10 mouse cellular contexts compared by ENCODE assay signal in the genomic region with DNA sequence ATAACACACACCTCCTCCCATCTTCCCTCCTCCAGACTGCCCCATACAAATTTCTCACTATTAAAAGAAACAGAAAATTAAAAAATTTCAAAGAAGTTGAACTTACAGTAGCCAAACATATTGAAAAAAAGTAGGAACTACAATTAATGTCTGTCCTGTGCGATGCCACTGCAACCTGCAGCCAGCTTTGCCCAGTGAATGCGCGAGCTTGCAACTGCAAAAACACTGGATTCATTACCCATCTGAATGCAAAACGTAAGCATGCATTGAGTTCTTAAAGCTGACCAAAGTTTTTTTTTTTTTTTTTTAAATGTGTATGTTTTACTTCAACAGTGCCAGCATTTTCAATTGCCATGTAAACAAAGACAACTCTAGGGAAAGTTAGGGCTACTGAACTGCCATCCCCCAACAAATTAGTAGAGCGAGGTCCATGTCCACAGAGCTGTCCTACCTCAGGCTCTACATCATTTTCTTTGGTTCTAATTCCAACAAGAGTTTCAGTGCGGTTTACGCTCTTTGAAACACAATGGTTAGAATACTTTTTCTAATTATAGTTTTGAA. TPM values are rescaled to one million over a fixed set of nuclear protein-coding genes. Genes with fewer than 3 reads are reported as not detected.
DNase-seq lines count a peak whose midpoint lies in the region; ATAC-seq and TF ChIP-seq lines count a peak whose summit lies in the region.
"Had no signal": no experiment of that assay in that cellular context is flagged by ENCODE, and none has a peak within 500 bp of the region (broad histone marks: within the 10 kb centered on the region; RNA-seq: fewer than 3 reads in every experiment).

No protein-coding gene starts in this region.

- H3K36me3 ChIP-seq in heart, embryonic 10.5 days: 0 out of 2 replicates have a peak, but pooled peaks cover 9% of the 10 kb centered on the region
- no peaks in the 10 kb centered on the region for H3K36me3 ChIP-seq in hindbrain, postnatal 0 days (ENCODE audit: insufficient read depth, low read length)
- H3K36me3 ChIP-seq: limb, embryonic 15.5 days had no signal

- 0 out of 2 replicates have a peak overlapping the region, but pooled peaks have one; percentile 6 for H3K27ac ChIP-seq in heart, embryonic 10.5 days
- peak overlapping the region; percentile 98; the same call in 1 of the 2 replicates for H3K27ac ChIP-seq in hindbrain, postnatal 0 days
- H3K27ac ChIP-seq: limb, embryonic 15.5 days had no signal

- H3K4me2 ChIP-seq in hindbrain, postnatal 0 days (ENCODE audit: low read depth, low read length): peak overlapping the region; percentile 87
- H3K4me2 ChIP-seq: limb, embryonic 15.5 days had no signal

- peak overlapping the region; percentile 87; the same call in 1 of the 2 replicates for H3K9ac ChIP-seq in hindbrain, postnatal 0 days (replicated peaks; ENCODE audit: low read length)
- H3K9ac ChIP-seq: limb, embryonic 15.5 days had no signal

- intact Hi-C loops in heart, postnatal 10 days (cut with DNase I): loop anchor here (10.0 kb wide), 1 partner anchor 1082 kb away; no protein-coding TSS in a partner anchor

- H3K4me1 ChIP-seq in heart, embryonic 10.5 days: peaks cover 23% of the 10 kb centered on the region
- H3K4me1 ChIP-seq in hindbrain, postnatal 0 days (ENCODE audit: insufficient read depth, low read length): no peaks in the 10 kb centered on the region

- 20% methylated on average over 7 of the region's 7 CpGs for WGBS in heart, embryonic 10.5 days
- 20% methylated on average over 7 of the region's 7 CpGs for WGBS in hindbrain, postnatal 0 days

- peak overlapping the region; percentile 67 for H3K4me3 ChIP-seq in heart, embryonic 10.5 days
- peak overlapping the region; percentile 94 for H3K4me3 ChIP-seq in hindbrain, postnatal 0 days (ENCODE audit: low read length)

- TF ChIP-seq CTCF in hindbrain, postnatal 0 days (IDR thresholded peaks at IDR 0.05; ENCODE audit: low read depth): no peak

- H3K9me3 ChIP-seq in heart, embryonic 10.5 days: no peaks in the 10 kb centered on the region
- no peaks in the 10 kb centered on the region for H3K9me3 ChIP-seq in hindbrain, postnatal 0 days (ENCODE audit: low read length)
- H3K9me3 ChIP-seq: limb, embryonic 15.5 days had no signal

- no peak for ATAC-seq in hindbrain, postnatal 0 days

- H3K27me3 ChIP-seq in heart, embryonic 10.5 days (ENCODE audit: insufficient read depth, poor library complexity, severe bottlenecking): peaks cover 50% of the 10 kb centered on the region
- no peaks in the 10 kb centered on the region for H3K27me3 ChIP-seq in hindbrain, postnatal 0 days (ENCODE audit: insufficient read depth, low read length)

- no peak for DNase-seq in heart, embryonic 10.5 days (ENCODE audit: low spot score)
- DNase-seq in heart, postnatal 10 days: no peak
- peak; percentile 11 to 37 for DNase-seq in right cerebral cortex, adult 2 months (ENCODE audit: low spot score in 2 of 2)
- no peak for DNase-seq in right cerebral cortex, postnatal 36 days (ENCODE audit: low spot score in 2 of 2)
- no peak for DNase-seq in hindbrain, postnatal 0 days (ENCODE audit: low spot score)
- no peak for DNase-seq in thymus, postnatal 14 days
- no peak for DNase-seq in yolk sac, embryonic 10.5 days (ENCODE audit: low spot score)
- no peak for DNase-seq in frontal cortex, postnatal 36 days (ENCODE audit: low spot score in 2 of 2)

RNA-seq across cellular contexts. Expression of a gene that starts 3.2 kb away (rescaled TPM):
- 6.0 and 13.8 TPM in 2 replicates for polyA plus RNA-seq in heart, embryonic 10.5 days (2016; fragmentation: Nextera tagmentation; extraction: Ambion mirVana)
- 1 to 10 TPM; 6.2 to 6.7 TPM for total RNA-seq in heart, postnatal 10 days (2021)
- 220 and 254 TPM in 2 replicates for total RNA-seq in hindbrain, postnatal 0 days (2014; rRNA removed)
- polyA plus RNA-seq in hindbrain, postnatal 0 days (2015; fragmentation: Nextera tagmentation; extraction: Ambion mirVana): 49.8 and 51.2 TPM in 2 replicates
- total RNA-seq: common myeloid progenitor, adult 5-6 weeks had no signal

Comparison
In these comparisons a context has a peak if more than half of its experiments do, and no peak if none do; other contexts are left out.
1. DNase-seq: peak in right cerebral cortex, adult 2 months (2 of 2); none in heart, embryonic 10.5 days (single experiment), heart, postnatal 10 days (0 of 2), right cerebral cortex, postnatal 36 days (0 of 2), hindbrain, postnatal 0 days (single experiment), thymus, postnatal 14 days (single experiment), yolk sac, embryonic 10.5 days (single experiment) and frontal cortex, postnatal 36 days (0 of 2).
2. RNA of a gene that starts 3.2 kb away (total RNA-seq): 220 to 254 TPM in hindbrain, postnatal 0 days; 6.2 to 6.7 TPM in heart, postnatal 10 days; every median in the first group is over 10 times any median in the second.